Mouse (Mus musculus) CD4-positive naive resting alpha-beta T cell, adult 57 days (primary cell): ENCODE results near the gene Ugt2b37. TPM values are rescaled to one million over a fixed set of nuclear protein-coding genes. Genes with fewer than 3 reads are reported as not detected.

ENCODE experiments used
- total RNA-seq: library from RNA; stranded (reverse); gene quantifications from one replicate; pipeline ENCODE4 v1.2.4, GENCODE M21; 2023

The Ugt2b37 gene
- total RNA-seq: not detected

GRCm38 (mm10) chr5:87254676-87255075, at the start of gene Ugt2b37:
Gene Ugt2b37 (minus strand): TSS chr5:87254804.

Other genes starting within 250 kb of the Ugt2b37 start
- gene Ugt2b36, start 162.2 kb downstream of the Ugt2b37 start, total RNA-seq: not detected
- gene Ugt2b5, start 114.5 kb downstream of the Ugt2b37 start, total RNA-seq: not detected
- not detected for gene Ugt2a3, start 82.4 kb upstream of the Ugt2b37 start, total RNA-seq
- gene Ugt2b38, start 169.4 kb upstream of the Ugt2b37 start, total RNA-seq: not detected
- gene Ugt2a2, start 227.5 kb upstream of the Ugt2b37 start, total RNA-seq: not detected
- gene Gm43638, start 232.0 kb upstream of the Ugt2b37 start, total RNA-seq: not detected
- not detected for gene Ugt2a1, start 236.1 kb upstream of the Ugt2b37 start, total RNA-seq